Mouse (Mus musculus) cerebellum, adult 11-12 months (tissue): ENCODE measurements around the gene Fbxl15.

Experiments used
- DNase-seq: peaks from one replicate; pipeline ENCODE4 v3.0.0; 2022

The Fbxl15 gene

DNA sequence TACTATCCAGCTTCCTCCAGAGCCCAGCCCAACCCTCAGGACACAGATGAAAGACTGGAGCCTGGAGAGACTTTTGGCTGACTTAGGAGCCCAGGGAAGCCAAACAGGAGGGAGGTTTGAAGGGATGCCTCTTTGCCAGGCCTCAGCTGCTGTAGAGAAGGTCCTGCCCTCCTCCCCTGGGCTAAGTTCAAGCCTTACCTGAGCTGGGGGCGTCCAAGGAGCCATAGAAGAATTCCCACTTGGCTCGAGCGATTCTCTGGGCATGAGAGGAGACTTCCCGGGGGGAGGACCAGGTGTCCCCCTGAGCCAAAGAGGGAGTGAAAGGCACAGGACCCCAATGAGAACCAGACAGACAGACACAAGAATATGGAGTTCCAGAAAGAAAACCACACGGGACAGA lies 4.3 kb upstream of the Fbxl15 start:
- peak; percentile 56 for DNase-seq

DNA sequence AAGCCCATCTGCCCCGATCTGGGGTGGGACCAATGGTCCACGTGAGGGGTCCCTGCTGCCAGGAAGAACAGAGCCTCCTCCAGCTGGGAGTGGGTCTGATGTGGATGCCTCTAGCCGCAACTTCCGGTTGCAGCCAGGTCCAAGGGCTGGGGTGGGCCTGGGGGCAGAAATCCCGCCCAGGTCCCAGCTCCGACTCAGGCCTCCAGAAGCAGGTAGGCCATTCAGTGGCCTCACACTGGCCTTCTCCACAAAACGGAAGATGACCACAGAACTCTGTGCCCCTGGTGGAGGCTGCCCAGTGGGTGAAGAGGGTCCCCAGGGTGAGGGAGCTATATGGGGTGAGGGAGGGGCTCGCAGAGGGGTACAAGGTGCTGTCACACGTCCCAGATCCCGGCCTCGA lies 3.6 kb upstream of the Fbxl15 start:
- peak; percentile 62 for DNase-seq

DNA sequence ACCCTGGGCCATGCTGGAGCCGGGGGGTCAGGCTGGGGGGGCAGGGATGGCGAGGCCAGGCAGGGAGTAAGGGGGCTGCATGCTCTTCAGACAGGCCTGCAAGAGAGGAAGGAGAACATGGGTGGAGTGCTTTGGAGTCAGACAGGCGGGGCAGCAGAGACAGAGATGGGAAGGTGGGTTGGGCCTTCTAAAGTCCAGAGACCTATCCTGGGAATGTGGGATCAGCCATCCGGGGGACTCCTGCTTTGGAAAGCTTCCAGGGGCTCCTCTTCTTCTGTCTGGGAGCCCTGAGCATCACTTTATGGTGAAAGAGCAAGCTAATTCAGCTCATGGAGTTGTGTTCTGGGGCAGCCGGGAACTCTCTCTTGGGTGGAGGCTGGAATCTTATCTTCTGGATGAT lies 3.1 kb upstream of the Fbxl15 start:
- no peak for DNase-seq

DNA sequence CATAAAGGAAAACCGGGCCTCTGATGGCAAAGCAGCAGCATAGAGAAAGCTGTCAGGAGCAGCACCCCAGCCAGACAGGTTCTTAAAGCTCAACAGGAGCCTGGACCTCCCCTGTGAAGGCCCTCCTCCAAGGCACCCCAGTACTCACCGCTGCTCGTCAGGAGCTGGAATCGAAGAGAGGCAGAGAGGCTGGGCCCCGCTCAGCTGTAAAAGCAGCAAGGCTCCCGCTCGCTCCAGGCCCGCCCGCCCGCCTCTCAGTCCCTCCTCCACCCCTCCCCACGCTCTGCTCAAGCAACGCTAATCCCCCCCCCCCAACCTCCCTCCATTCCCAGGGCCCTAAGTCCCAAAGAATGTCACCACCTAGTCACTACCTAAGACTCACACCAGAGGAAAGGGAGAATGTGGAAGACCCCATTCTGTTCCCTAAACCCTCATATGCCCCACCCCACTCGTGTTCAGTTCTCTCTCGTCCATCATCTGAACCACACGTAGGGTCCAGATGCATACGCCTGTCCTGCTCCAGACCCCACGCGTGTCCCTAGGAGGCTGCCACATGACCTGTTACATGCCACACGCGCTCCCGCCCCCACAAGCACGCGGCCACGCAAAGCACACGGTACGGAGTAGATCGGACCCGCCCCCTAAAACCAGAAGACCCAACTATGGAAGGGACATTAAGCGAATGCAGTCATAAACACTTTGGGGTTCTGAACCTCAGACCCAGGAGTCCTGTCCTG lies 1.8 kb upstream of the Fbxl15 start:
- DNase-seq: peak; percentile 82

DNA sequence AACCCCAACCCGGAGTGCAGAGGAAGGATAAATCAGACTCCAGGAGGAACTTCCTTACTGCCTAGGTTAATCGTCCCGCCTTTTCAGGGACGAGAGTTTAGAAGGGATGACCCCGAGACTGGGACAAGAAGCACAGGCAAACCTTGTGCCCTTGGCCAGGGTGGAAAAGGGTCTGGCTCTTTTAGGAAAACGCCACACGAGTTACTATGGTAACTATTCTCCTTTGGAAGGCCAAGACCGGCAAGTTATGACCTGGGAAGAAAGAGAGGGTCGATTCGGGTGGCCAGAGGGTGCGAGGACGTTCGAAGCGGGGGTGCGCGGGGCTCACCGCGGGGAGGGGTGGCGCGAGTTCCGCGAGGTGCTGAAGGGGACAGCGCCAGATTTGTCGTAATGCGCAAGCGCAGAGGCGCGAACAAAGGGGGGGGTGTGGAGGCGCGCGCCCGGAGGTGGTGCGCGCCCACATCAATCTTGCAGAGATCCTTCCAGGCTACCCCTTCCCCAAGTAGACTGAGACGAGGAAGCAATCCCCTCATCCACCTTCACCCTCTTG lies 1.2 kb upstream of the Fbxl15 start, which contains the start of gene Psd:
Gene Psd, minus strand, starts transcription at position 401 of the 550 bp plus-strand sequence.
- DNase-seq: peak; percentile 85

DNA sequence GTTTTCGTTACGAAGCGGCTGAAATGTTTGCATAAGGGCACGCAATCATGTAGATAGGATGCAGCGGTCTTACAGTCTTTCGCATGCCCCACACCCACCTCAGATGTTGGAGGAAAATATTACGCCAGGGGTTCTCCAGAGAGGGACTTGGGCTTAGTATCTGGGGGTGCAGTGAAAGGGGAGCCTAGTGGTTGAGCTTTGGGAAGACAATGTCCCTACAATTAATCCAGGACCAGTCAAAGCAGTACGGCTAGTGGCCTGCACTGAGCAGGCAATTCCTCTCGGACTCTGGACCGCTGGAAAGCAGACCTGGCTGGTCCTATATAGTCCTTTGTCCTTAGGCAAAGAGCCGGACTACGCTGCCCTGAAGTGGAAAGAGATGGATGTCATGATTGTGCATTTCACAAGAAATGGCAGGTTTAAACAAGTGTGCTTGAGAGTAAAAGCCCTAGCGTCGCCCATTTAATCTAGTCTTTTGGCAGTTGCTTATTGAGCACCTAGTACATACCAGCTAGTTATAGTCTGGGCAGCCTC lies 386 bp upstream of the Fbxl15 start:
- no peak for DNase-seq

DNA sequence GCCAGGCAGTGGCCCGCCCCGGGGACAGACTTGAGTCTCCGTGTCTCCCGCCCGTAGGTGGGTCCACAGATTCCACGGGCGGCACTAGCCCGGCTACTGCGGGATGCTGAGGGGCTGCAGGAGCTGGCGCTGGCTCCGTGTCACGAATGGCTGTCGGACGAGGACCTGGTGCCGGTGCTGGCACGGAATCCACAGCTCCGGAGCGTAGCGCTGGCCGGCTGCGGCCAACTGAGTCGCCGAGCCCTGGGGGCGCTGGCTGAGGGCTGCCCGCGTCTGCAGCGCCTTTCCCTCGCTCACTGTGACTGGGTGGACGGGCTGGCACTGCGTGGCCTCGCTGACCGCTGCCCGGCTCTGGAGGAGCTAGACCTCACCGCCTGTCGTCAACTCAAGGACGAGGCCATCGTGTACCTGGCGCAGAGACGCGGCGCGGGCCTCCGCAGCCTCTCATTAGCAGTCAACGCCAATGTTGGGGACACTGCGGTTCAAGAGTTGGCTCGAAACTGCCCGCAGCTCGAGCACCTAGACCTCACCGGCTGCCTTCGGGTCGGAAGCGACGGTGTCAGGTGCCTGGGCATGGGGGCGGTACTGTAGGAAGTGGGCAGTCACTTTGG lies 1.2 kb downstream of the Fbxl15 start:
- DNase-seq: no peak

DNA sequence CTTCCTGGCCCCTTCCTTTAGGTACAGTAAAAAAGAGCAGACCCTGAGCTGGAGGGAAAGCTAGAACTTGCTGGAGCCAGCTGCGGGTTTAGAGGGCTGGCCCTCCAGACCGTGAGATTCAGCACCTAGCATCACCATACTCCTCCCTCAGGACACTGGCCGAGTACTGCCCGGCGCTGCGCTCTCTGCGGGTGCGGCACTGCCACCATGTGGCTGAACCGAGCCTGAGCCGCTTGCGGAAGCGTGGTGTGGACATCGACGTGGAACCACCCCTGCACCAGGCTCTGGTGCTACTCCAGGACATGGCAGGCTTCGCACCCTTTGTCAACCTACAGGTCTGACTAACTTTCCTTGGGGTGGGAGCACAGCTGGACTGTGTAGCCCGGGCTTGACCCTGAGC lies 2.0 kb downstream of the Fbxl15 start:
- peak; percentile 87 for DNase-seq

DNA sequence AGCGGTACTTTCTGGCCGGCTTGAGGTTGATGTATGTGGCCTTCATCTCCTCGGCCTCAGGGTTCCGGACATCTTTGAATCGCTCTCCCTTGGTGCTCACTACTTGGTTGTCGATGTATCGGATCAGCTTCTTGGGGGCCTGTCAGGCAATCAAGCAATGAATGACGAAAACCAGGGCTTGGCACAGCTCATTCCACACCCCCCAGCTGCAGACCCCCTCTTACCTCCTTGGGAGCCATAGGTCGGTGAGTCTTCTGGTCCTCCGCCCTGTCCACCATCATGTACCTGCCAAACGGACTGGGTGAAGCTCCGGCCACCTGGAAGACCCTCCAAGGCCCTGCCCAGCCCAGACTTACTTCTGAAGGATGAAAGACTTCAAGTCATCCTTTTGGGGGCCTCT lies 2.7 kb downstream of the Fbxl15 start:
- no peak for DNase-seq

DNA sequence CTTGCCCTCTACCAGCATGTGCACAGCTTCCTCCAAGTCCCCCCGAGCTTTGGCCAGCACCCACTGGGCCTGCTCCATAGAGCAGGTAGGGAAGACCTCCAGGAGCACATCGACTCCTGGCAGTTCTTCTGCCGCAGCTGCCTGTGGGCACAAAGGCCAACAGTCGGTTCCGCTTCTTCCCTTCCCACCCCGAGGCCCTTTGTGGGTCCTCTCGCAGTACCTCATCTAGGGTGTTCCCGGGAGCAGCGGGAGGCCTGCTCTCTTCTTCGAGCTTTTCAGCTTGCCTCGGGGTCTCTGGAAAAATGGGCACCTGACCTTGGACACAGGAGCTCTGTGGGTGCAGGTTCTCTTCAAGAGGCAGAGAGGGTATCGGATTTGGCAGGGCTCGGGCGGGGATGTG lies 3.3 kb downstream of the Fbxl15 start:
- DNase-seq: peak; percentile 61

DNA sequence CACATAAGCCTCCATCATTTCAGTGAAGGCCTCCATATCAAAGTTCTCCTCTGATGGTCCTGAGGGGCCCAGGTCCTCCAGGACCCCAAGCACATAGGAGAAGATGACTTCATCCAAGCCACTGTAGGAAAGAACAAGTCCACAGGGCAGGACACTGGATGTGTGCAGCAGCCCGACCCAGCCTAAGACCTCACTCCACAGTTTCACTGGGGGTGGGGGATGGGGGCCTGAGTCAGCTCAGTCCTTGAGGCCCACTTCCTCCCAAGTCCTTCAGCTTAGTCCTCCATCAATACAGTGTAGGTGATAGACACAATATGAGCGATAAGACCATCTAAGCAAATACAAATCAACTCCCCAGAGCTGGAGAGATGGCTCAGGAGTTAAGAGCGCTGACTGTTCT lies 4.0 kb downstream of the Fbxl15 start:
- peak; percentile 51 for DNase-seq

DNA sequence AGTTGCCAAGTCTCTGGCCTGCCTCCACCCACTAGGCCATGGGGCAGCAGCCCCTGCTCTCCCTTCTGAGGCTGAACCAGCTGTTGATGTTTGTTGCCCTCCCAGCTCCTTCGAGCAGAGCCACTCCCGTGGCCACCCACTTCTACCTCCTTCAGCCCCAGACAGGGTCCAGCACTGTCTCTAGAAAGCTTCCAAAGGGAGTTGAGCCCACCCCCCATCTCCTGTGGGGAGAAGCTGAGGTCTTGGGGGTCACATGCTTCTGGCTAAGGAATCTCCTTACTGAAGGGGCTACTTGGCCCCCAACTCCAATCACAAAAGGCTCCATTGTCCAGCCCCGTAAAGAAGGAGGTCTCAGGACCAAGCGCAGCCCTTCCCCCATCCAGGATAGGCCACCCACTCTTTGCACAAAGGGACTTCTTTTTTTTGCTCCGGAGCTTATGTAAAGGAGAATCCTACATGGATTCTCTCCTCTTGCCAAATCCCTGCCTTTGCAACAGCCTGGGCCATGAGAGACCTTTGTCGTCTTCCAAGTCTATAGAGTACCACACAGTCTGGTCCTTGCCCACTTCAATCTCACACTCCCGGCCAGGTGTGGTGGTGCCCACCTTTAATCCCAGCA lies 4.8 kb downstream of the Fbxl15 start:
- DNase-seq: peak; percentile 60

DNA sequence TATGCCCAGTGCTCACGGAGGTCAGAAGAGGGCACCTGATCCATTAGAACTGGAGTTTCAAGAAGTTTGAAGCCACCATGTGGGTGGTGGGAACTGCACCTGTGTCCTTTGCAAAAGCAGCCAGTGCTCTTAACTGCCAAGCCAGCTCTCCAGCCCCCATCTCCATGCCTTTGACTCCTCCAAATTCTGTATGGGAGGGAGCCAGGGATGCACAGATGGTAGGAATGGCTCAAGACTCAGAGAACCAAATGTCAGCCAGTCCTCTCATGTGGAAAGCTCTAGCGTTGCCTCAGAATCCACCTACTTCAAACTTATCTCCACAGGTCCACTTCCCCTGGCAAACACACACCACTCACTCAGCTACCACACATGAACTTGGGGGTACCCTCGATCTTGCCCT lies 5.9 kb downstream of the Fbxl15 start:
- peak; percentile 82 for DNase-seq

DNA sequence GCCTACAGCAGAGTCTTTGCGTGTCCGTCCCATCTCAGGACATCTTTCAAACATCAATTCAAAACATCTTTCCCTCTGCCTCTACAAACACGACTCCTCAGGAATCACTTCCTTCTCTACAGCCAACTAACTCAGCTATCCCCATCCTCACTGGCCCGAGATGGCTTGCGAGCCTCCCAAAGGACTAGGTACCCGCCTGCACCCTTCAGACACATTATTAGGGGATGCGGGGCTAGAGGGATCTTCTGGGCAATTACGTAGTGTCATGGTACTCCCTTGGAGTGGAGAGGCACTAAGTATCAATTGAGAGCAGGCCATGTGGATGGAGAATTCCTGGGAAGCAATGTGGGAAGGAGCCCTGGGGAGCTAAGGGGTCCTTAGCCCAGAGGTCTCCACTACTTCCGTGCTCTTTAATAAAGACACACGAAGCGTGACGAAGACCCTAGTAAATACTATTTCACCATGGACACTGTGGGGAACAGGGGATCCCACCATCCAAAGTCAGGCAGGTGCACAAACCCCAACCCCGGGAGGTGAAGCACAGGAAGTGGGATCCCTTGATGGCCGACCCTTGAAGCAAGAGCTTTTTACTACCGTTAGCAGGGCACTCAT lies 9.8 kb downstream of the Fbxl15 start:
- no peak for DNase-seq

DNA sequence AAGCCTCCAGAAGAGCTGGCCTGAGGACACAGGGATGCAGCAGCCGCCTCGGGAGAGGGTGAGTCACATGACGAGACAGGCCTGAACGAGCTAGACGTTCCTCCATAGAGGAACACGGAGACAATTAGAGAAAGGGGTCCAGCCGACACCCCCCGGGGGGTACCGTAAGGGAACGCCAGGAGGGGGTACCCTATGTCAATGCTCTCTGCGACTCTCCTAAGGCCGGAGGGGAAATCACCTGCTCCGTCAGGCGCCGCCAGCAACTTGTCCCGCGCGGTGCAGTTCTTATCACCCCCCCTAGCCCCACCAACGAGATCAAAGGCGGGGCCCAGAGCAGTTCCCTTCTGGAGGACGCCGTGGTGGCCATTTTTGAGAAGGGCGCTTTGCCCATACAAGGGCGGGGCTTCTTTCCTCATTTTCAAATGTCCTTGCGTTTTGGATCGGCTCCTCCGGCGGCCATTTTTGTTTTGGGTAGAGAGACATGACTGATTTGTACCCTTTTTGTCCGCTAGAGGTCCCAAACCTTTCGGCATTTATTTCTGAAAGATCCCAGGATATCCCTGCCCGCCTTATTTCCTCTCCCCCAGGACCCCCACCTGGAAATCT lies 10.4 kb downstream of the Fbxl15 start, which contains the start of gene Cuedc2:
Gene Cuedc2, minus strand, starts transcription at position 372 of the 606 bp plus-strand sequence.
- peak; percentile 97 for DNase-seq

DNA sequence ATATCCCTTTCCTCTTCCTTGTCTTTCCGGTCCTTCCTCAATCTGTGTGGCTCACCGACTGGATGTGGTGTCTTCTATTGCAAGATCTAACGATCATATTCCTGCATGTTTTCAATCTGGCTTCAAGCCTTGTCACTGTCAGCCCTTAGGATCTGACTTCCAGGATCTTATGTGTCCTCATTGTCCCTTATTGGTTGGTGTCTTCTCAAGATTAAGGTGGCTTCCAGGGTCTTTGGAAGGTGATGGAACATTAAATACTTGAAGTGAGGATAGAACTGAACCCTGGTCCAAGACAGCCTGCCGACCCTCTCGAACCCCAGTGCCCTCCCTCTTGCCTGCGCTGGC lies 10.9 kb downstream of the Fbxl15 start:
- DNase-seq: no peak

DNA sequence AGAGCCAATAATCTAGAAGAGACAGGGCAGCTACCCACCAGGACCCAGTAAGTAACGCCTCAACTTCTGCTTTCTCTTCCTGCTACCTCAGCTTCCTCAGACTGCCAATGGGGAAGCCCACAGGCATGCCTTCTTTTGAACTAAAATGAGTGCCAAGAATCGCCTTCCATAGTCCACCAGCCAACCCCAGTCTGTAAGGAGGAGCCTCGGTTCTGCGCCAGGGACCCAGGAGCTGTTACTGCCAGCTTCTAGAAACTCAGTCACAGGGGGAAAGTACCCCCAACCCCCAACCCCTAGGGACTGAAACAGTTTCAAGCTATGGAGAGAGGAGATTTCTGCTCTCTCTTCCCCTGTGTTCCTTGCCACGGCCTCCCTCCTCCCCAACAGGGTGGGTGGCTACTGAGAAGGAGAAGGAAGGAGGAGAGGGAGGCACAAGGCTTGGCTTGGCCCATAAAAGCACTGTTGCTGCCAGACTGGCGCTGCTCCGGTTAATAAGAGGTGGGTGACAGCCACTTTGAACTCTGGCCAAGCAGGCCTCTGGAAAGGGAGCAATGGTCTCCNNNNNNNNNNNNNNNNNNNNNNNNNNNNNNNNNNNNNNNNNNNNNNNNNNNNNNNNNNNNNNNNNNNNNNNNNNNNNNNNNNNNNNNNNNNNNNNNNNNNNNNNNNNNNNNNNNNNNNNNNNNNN lies 11.4 kb downstream of the Fbxl15 start:
- peak; percentile 77 for DNase-seq

DNA sequence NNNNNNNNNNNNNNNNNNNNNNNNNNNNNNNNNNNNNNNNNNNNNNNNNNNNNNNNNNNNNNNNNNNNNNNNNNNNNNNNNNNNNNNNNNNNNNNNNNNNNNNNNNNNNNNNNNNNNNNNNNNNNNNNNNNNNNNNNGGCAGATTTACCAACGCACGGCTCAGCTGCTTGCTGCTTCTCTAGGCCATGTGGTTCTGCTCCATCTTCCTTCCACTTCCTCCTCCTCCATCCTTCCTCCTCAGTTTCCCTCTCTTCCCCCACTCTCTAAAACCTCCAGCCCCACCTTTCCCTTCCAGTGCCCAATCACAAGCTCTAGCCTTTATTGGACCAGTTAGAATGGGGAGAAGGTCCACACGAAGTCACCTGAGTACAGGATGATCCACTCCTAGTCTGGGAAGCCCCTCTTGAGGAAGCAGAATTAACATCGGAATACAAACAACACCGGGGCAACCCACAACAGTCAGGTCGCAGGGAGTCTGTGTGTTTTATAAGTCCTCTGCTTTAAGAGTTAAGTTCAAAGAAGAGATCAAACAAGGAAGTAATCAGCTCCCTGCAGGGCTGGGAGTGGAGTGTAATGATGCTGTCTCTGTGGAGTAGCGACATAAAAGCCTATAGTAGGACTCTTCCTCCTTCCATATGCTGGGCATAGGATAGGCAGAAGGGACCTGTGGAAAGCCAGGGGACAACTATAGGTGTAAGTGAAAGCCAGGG lies 16.9 kb downstream of the Fbxl15 start:
- no peak for DNase-seq

DNA sequence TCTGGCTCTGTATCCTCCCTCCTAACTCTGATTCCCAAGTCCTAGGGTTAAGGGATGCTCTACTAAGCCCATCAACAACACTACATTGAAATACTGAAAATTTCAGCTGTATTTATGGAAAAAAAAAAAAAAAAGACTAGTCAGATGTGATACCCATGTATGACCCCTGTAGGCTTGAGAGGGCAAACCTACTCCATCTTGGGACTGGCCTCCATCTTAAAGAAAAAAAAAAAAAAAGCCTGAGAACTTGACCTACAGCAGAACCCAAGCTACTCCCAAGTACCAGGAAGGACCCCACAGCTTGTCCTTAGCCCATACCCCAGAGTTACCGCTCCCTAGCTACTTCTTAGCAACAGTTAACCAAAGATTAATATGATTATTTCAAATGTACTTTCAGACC lies 19.2 kb downstream of the Fbxl15 start:
- no peak for DNase-seq

DNA sequence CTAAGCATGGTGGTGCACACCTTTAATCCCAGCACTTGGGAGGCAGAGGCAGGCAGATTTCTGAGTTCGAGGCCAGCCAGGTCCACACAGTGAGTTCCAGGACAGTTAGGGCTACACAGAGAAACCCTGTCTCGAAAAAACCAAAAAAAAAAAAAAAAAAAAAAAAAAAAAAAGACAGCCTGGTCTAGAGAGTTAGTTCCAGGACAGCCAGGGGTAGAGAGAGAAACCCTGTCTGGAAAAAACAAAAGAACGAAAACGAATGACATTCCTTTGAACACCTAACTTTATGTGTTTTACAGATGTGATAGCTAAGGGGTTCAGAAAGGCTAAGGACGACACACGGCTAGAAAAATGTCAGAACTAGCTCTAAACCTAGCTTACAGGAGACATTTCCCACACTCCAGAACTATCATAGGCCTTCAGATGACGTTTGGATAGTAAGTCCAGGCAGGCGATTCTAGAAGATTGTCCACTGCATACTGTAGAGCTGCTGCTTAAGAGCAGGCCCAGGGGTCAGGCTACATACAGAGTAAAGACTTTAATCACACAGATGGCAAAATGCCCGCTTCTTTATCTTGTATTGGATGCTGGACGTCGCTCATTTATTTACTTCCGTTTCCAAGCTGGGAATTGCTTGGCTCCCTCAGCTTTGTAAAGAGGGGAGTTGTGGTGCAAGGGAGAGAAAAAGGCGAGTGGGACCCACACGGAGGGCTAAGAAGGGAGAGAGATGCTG lies 20.1 kb downstream of the Fbxl15 start:
- no peak for DNase-seq
